Mouse (Mus musculus) limb, embryonic 10.5 days (tissue): ENCODE results near the gene Rhot2. TPM values are rescaled to one million over a fixed set of nuclear protein-coding genes. Genes with fewer than 3 reads are reported as not detected.
A peak's percentile ranks its signal among the peaks of the same experiment; 100 is the strongest.

Experiments
- DNase-seq: peaks from one replicate; pipeline ENCODE4 v3.0.0-alpha.2; 2017; ENCODE audit warnings: low spot score
- H3K27ac ChIP-seq: fragments of 300-500 bp; sonication (generic); 2 replicates; pipeline ENCODE4 v1.5.1; 2016; ENCODE audit warnings: mild to moderate bottlenecking
- H3K27me3 ChIP-seq: fragments of 300-500 bp; sonication (generic); 2 replicates; pipeline ENCODE4 v1.6.1; 2016; ENCODE audit warnings: low read depth, mild to moderate bottlenecking; ENCODE audit not compliant: poor library complexity, severe bottlenecking
- H3K36me3 ChIP-seq: fragments of 300-500 bp; sonication (generic); 2 replicates; pipeline ENCODE4 v1.6.1; 2016; ENCODE audit warnings: mild to moderate bottlenecking, moderate library complexity
- H3K4me1 ChIP-seq: fragments of 300-500 bp; sonication (generic); 2 replicates; pipeline ENCODE4 v1.6.1; 2016
- H3K4me3 ChIP-seq: fragments of 300-500 bp; sonication (generic); 2 replicates; pipeline ENCODE4 v1.5.1; 2016; ENCODE audit warnings: mild to moderate bottlenecking, moderate library complexity
- H3K9me3 ChIP-seq: fragments of 300-500 bp; sonication (generic); replicated peaks from 2 replicates; pipeline ENCODE4 v1.6.1; 2016; ENCODE audit warnings: mild to moderate bottlenecking
- WGBS: fragments of 180-500 bp; shearing (Covaris S2); methylation state at CpG from one replicate; pipeline ENCODE4 v1.1.7; 2016; 5-methylcytosine and 5-hydroxymethylcytosine counted together
- polyA plus RNA-seq: library from polyadenylated mRNA; unstranded; fragments of >200 nt; fragmentation: Nextera tagmentation; extraction: Ambion mirVana; gene quantifications from 2 replicates; pipeline ENCODE4 v1.2.1, GENCODE M21; 2016

Gene Rhot2
- polyA plus RNA-seq, 1 experiment from 2014 or later, result 32.6 TPM

- 0 out of 2 replicates have a peak, but pooled peaks cover under 1% of the 10 kb centered on the region for H3K27me3 ChIP-seq
- H3K4me3 ChIP-seq, result peak overlapping the region; percentile 77
- 94% methylated on average over 22 of the region's 22 CpGs for WGBS
- peaks cover 88% of the 10 kb centered on the region for H3K4me1 ChIP-seq
- H3K36me3 ChIP-seq, result peaks cover 60% of the 10 kb centered on the region
- H3K9me3 ChIP-seq, result no peaks in the 10 kb centered on the region
- 0 out of 2 replicates have a peak overlapping the region, but pooled peaks have one; percentile 93 for H3K27ac ChIP-seq
- no peak for DNase-seq
These were observed 17.0 kb downstream of the Rhot2 start for GRCm38 (mm10) chr17:25827546-25828222.

DNA sequence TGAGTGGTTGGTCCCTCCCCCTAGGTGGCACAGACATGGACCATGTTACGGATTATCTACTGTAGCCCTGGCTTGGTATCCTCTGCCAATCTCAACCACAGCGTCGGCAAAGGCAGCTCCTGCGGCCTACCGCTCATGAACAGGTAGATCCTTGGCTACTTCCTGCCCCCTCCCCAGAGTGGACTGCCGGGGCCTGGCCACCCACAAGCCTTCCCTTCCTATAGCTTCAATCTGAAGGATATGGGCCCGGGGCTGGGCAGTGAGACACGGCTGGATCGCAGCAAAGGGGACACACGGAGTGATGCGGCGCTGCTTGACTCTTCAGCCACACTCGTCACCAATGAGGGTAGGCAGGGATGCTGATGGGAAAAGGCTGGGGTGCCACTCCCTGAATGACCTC lies 17.6 kb downstream of the Rhot2 start:
- peaks cover 6% of the 10 kb centered on the region; the same call in 1 of the 2 replicates for H3K27me3 ChIP-seq
- no peak overlapping the region for H3K27ac ChIP-seq
- peak overlapping the region; percentile 9; the same call in 1 of the 2 replicates for H3K4me3 ChIP-seq
- H3K4me1 ChIP-seq, result peaks cover 84% of the 10 kb centered on the region
- H3K9me3 ChIP-seq, result no peaks in the 10 kb centered on the region
- peaks cover 59% of the 10 kb centered on the region for H3K36me3 ChIP-seq
- no peak for DNase-seq
- 95% methylated on average over 13 of the region's 13 CpGs for WGBS

DNA sequence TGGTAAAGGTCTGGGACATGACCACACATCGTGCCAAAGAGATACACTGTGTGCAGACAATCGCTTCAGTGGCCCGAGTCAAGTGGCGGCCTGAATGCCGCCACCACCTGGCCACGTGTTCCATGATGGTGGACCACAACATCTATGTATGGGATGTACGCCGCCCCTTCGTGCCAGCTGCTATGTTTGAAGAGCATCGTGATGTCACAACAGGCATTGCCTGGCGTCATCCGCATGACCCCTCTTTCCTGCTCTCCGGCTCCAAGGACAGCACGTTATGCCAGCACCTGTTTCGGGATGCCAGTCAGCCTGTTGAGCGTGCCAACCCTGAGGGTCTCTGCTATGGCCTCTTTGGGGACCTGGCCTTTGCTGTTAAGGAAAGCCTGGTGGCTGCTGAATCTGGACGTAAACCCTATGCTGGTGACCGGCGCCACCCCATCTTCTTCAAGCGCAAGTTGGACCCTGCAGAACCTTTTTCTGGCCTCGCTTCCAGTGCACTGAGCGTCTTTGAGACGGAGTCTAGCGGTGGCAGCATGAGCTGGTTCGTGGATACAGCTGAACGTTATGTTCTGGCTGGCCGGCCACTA lies 18.6 kb downstream of the Rhot2 start:
- no peak overlapping the region; the same call in 1 of the 2 replicates for H3K4me3 ChIP-seq

DNA sequence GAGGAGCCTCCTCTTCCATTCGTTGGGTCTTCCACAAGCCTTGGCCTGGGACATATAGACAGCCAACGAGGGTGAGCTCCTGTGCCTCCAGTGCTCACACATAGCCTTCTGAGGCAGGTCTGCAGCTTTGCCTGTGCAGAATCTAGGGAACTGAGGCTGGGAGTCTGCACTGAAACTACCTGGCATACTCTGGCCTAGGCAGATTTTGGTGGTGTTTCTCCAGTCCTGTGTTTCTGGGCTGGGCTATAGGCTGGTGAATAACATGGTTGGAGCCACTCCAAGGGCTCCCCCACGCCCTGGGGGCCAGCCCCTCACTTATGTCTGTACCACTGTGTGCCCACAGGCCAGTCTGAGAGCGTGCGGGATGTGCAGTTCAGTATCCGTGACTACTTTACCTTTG lies 19.3 kb downstream of the Rhot2 start:
- H3K9me3 ChIP-seq, result no peaks in the 10 kb centered on the region
- peaks cover 23% of the 10 kb centered on the region for H3K27me3 ChIP-seq
- H3K36me3 ChIP-seq, result peaks cover 42% of the 10 kb centered on the region
- no peak for DNase-seq
- peak overlapping the region; percentile 74 for H3K4me3 ChIP-seq
- 91% methylated on average over 6 of the region's 6 CpGs for WGBS
- no peak overlapping the region for H3K27ac ChIP-seq
- peaks cover 67% of the 10 kb centered on the region for H3K4me1 ChIP-seq

More for the DNA sequence above, 18.6 kb downstream of the Rhot2 start:
- Histone ChIP-seq H3K36me3 (peaks cover 49% of the 10 kb centered on the region), H3K9me3 (no peaks in the 10 kb centered on the region), H3K27ac (no peak overlapping the region), H3K27me3 (peaks cover 15% of the 10 kb centered on the region), H3K4me1 (peaks cover 75% of the 10 kb centered on the region)
- WGBS, result 96% methylated on average over 27 of the region's 27 CpGs
- no peak for DNase-seq

GRCm38 (mm10) chr17:25824362-25825142 lies 20.1 kb downstream of the Rhot2 start:
- H3K4me1 ChIP-seq, result peaks cover 65% of the 10 kb centered on the region
- no peak for DNase-seq

GRCm38 (mm10) chr17:25823452-25823851 lies 21.2 kb downstream of the Rhot2 start, which contains the start of gene Wdr24:
Wdr24 (plus strand) TSS chr17:25823627.
- Histone ChIP-seq H3K36me3 (peaks cover 31% of the 10 kb centered on the region), H3K27me3 (peaks cover 42% of the 10 kb centered on the region), H3K27ac (peak within 1 kb of the TSS; percentile 83), H3K4me3 (peak within 1 kb of the TSS; percentile 74), H3K4me1 (peaks cover 60% of the 10 kb centered on the region), H3K9me3 (no peaks in the 10 kb centered on the region)
- DNase-seq, result peak; percentile 79
- under 1% methylated on average over 18 of the region's 18 CpGs for WGBS

More at GRCm38 (mm10) chr17:25824362-25825142, 20.1 kb downstream of the Rhot2 start:
- Histone ChIP-seq H3K9me3 (no peaks in the 10 kb centered on the region), H3K27ac (no peak overlapping the region), H3K36me3 (peaks cover 34% of the 10 kb centered on the region), H3K4me3 (peak overlapping the region; percentile 74), H3K27me3 (peaks cover 31% of the 10 kb centered on the region)
- WGBS, result 74% methylated on average over 17 of the region's 17 CpGs

DNA sequence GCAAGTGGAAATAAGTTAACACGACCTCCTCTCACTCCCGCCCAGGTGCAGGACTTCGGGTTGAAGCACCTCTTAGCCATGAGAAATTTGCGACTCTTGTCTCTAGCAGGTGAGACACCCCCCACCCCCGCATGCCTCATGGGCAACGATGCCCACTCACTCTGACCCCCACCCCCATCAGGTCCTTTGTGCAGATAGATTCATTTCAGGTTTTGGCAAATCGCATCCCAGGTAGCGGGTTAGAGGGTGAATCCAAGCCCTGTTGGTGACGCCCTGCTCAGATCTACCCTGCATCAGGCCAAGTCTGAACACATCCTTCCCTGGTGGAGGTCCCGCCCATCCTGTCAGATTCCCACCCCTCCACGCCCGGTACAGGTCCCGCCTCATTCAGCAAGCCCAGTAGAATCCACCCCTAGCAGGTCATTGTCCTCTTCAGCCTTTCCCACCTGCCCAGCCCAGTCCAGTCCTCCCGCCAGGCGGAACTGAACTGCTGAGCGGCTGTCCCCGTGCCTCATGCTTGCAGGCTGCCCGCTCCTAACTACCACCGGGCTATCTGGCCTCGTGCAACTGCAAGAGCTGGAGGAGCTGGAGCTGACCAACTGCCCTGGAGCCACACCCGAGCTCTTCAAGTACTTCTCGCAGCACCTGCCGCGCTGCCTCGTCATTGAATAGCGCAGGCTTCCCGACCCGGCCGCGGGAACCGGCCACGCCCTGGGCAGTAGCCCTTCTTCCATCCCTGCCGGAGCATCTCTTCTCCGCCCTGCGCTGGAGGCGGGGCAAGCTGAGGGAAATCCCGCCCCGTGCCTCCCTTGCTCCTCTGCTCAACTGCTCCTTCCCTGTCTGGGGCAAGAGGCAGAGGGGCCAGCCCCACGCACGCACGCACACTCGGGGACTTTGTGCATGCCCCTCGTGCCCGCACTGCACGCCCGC lies 25.5 kb downstream of the Rhot2 start:
- no peaks in the 10 kb centered on the region for H3K9me3 ChIP-seq
- peaks cover 20% of the 10 kb centered on the region for H3K4me1 ChIP-seq
- 0 out of 2 replicates have a peak overlapping the region, but pooled peaks have one; percentile 19 for H3K27ac ChIP-seq
- no peaks in the 10 kb centered on the region for H3K36me3 ChIP-seq
- DNase-seq, result no peak
- H3K27me3 ChIP-seq, result peaks cover 81% of the 10 kb centered on the region
- H3K4me3 ChIP-seq, result peak overlapping the region; percentile 32
- 6% methylated on average over 46 of the region's 46 CpGs for WGBS

DNA sequence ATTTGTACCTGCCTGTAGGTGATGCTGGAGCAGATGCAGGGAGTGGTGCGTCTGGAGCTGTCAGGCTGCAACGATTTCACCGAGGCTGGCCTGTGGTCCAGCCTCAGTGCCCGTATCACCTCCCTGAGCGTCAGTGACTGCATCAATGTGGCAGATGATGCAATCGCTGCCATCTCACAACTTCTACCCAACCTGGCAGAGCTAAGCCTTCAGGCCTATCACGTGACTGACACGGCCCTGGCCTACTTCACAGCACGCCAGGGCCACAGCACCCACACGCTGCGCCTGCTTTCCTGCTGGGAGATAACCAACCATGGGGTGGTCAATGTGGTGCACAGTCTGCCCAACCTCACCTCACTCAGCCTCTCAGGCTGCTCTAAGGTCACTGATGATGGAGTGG lies 27.0 kb downstream of the Rhot2 start:
- DNase-seq, result no peak
- no peak overlapping the region for H3K27ac ChIP-seq
- WGBS, result 83% methylated on average over 11 of the region's 11 CpGs
- no peaks in the 10 kb centered on the region for H3K9me3 ChIP-seq
- no peaks in the 10 kb centered on the region for H3K36me3 ChIP-seq
- H3K4me3 ChIP-seq, result no peak overlapping the region
- H3K27me3 ChIP-seq, result peaks cover 92% of the 10 kb centered on the region
- H3K4me1 ChIP-seq, result peaks cover 16% of the 10 kb centered on the region

DNA sequence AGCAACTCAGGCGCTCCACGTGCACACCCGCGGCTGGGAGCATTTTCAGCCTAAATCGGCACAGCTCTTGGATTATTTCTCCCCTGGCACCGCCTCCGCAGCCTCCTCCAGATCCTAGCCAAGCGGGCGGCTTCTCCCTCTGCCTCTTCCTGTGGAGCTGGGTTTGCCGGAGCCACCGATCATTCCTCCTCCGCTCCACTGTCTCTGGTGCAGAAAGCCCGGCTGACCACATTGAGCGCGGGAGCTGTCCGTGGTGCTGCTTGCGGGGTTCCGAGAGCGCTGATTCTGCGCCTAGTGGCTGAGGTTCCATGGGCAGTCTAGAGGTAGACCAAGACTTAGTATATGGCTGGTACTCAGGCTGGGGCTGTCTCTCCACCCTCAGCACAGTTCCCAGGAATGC lies 31.2 kb downstream of the Rhot2 start:
- Histone ChIP-seq H3K4me3 (no peak overlapping the region), H3K4me1 (peaks cover 23% of the 10 kb centered on the region), H3K27ac (no peak overlapping the region), H3K36me3 (no peaks in the 10 kb centered on the region), H3K27me3 (peaks cover 93% of the 10 kb centered on the region), H3K9me3 (no peaks in the 10 kb centered on the region)
- DNase-seq, result peak; percentile 97
- WGBS, result under 1% methylated on average over 20 of the region's 20 CpGs

GRCm38 (mm10) chr17:25810890-25811289 lies 33.8 kb downstream of the Rhot2 start:
- Histone ChIP-seq H3K4me1 (peaks cover 26% of the 10 kb centered on the region), H3K4me3 (no peak overlapping the region), H3K36me3 (no peaks in the 10 kb centered on the region), H3K27ac (no peak overlapping the region), H3K9me3 (no peaks in the 10 kb centered on the region), H3K27me3 (peaks cover 83% of the 10 kb centered on the region)
- 72% methylated on average over 4 of the region's 4 CpGs for WGBS
- DNase-seq, result no peak

- Histone ChIP-seq H3K36me3 (no peaks in the 10 kb centered on the region), H3K9me3 (no peaks in the 10 kb centered on the region), H3K27ac (peak overlapping the region; percentile 70), H3K4me3 (peak overlapping the region; percentile 77), H3K4me1 (peaks cover 26% of the 10 kb centered on the region), H3K27me3 (peaks cover 76% of the 10 kb centered on the region)
- no peak for DNase-seq
- 10% methylated on average over 25 of the region's 25 CpGs for WGBS
These were observed 34.9 kb downstream of the Rhot2 start for GRCm38 (mm10) chr17:25809606-25810340.
